Mouse (Mus musculus): ENCODE results near the gene Trpc5. TPM values are rescaled to one million over a fixed set of nuclear protein-coding genes. Genes with fewer than 3 reads are reported as not detected.

Gene Trpc5
- polyA plus RNA-seq, 1 experiment, result not detected

DNA sequence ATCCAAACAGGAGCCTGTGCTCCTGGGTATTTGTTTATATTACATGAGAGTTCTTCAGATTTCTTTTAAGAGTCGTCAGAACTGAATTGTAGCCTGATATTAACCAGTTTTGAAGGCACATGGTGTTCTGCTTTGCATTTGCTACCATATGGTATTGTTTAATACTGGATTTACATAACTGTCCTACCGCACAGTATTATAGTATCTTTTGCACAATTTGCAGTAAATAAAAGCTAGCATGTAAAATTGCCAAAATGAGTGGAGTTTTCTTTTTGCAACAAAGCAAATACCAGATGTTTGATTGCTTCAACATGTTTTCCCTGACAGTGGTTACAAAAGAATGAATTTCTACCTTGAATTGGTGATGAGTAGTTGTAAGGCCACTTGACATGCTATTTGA lies 313.8 kb downstream of the Trpc5 start:
- no peak for DNase-seq
- WGBS, result 58% methylated on average over 2 of the region's 2 CpGs
- TF ChIP-seq CTCF (IDR thresholded peaks at IDR 0.05; ENCODE audit: insufficient read depth, low read length), result no peak
- no peak for TF ChIP-seq POLR2A (IDR thresholded peaks at IDR 0.05; ENCODE audit: borderline replicate concordance, extremely low read depth, low read depth, low read length)

DNA sequence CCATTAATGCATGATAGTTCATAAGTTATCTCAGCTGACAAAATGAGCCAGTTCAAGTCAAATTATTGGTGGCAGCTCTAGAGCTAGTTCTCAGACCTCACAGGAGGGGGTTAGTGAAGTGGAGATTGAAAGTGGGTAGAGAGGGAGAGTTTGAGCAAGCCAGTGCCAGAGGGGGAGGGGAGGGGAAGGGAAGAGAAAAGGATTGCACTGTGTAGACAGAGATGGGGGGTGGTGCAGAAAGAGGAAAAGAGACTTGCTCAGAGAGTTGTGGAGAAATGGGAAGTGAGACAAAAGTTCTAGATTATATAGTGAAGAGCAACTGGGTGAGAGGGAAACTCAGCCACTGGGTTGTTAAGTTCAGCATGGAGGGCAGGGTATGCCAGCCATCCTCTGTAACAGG lies 349.6 kb downstream of the Trpc5 start:
- TF ChIP-seq CTCF (IDR thresholded peaks at IDR 0.05; ENCODE audit: insufficient read depth, low read length) (no peak), POLR2A (IDR thresholded peaks at IDR 0.05; ENCODE audit: borderline replicate concordance, extremely low read depth, low read depth, low read length) (no peak)
- H3K4me3 ChIP-seq (replicated peaks; ENCODE audit: extremely low read depth, low read depth, low read length), result no peak overlapping the region
- H3K4me1 ChIP-seq (ENCODE audit: control insufficient read depth, insufficient read depth, low read length), result no peaks in the 10 kb centered on the region
- no peak for DNase-seq

More for the DNA sequence above, 313.8 kb downstream of the Trpc5 start:
- H3K4me1 ChIP-seq (ENCODE audit: control insufficient read depth, insufficient read depth, low read length), result no peaks in the 10 kb centered on the region
- no peak overlapping the region for H3K4me3 ChIP-seq (replicated peaks; ENCODE audit: extremely low read depth, low read depth, low read length)

DNA sequence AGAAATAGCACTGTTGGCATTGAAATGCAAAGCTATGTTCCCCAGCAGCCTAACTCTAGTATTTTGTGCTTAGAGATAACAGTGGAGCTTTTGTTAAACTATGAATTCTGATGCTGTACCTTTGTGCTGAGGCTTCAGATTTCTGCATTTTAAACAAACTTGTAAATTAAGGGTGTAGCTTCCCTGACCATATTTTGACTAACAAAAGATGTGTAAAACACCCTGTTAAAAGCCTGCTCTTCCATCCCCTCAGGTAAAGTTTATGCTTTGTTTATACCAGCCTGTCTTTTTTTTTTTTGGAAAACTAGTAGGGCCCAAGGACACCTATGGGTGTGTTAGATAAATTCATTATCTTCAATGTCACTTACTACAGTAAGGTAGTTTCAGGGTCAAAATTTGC lies 350.0 kb downstream of the Trpc5 start:
- Histone ChIP-seq H3K4me3 (replicated peaks; ENCODE audit: extremely low read depth, low read depth, low read length) (no peak overlapping the region), H3K4me1 (ENCODE audit: control insufficient read depth, insufficient read depth, low read length) (no peaks in the 10 kb centered on the region)
- no peak for DNase-seq
- TF ChIP-seq CTCF (IDR thresholded peaks at IDR 0.05; ENCODE audit: insufficient read depth, low read length) (no peak), POLR2A (IDR thresholded peaks at IDR 0.05; ENCODE audit: borderline replicate concordance, extremely low read depth, low read depth, low read length) (no peak)

DNA sequence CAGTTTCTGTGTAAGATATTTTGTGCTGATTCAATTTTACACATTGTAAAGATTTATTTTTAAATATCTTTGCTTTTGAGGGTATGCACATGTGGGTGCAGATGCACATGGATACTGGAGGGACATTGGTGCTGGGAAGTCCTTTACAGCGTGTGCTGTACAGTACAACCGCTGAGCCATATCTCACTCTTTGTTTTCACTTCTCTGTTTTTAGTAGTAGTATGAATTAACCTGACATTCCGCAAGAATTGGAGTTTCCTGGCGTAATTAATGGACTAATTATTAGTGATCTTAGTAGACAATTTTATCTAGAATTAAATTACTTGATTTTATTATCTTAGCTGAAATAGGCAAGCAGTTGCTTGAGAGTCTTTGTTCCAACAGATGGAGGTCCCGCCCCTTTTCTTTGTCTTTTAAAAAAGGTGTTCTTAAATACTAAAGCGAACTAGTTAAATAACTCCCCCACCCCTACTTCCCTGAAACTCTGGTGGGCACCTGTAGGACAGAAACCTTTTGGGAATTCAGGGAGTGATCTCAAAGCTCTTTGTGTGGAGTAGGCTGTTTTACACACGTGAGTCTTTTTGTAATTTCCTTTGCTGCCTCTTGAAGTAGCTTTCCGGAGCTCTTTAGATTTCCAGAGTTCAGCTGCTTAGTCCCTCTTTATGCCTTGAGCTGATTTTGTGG lies 352.5 kb downstream of the Trpc5 start:
- Histone ChIP-seq H3K4me3 (replicated peaks; ENCODE audit: extremely low read depth, low read depth, low read length) (no peak overlapping the region), H3K4me1 (ENCODE audit: control insufficient read depth, insufficient read depth, low read length) (no peaks in the 10 kb centered on the region)
- no peak for TF ChIP-seq CTCF (IDR thresholded peaks at IDR 0.05; ENCODE audit: insufficient read depth, low read length)
- no peak for TF ChIP-seq POLR2A (IDR thresholded peaks at IDR 0.05; ENCODE audit: borderline replicate concordance, extremely low read depth, low read depth, low read length)
- 52% methylated on average over 8 of the region's 8 CpGs for WGBS
- no peak for DNase-seq

Other genes starting within 250 kb of the Trpc5 start
- gene Trpc5os, start 231.6 kb downstream of the Trpc5 start, polyA plus RNA-seq (2012; rRNA removed), result not detected in 2 replicates
- not detected in 2 replicates for gene Rtl4, start 727 bp upstream of the Trpc5 start, polyA plus RNA-seq (2012; rRNA removed)

Measured in lung, adult 2 months (tissue).